Mouse (Mus musculus) kidney, embryonic 14.5 days (tissue): ENCODE data around the gene Scand1. TPM values are rescaled to one million over a fixed set of nuclear protein-coding genes. Genes with fewer than 3 reads are reported as not detected.

ENCODE experiments used
- ATAC-seq: fragments of 200-750 bp; cut with Nextera tagmentation; 2 replicates; pipeline ENCODE4 v1.8.0; 2017; ENCODE audit warnings: moderate number of reproducible peaks, mild to moderate bottlenecking, moderate TSS enrichment, moderate library complexity; ENCODE audit not compliant: low FRiP score, low TSS enrichment
- H3K27ac ChIP-seq: fragments of 300-500 bp; sonication (generic); 2 replicates; pipeline ENCODE4 v1.5.1; 2014; ENCODE audit warnings: low read depth, mild to moderate bottlenecking, low read length, moderate library complexity, mixed read lengths
- H3K27me3 ChIP-seq: fragments of 300-500 bp; sonication (generic); 2 replicates; pipeline ENCODE4 v1.6.1; 2014; ENCODE audit warnings: mild to moderate bottlenecking, low read length; ENCODE audit not compliant: control insufficient read depth, insufficient read depth
- H3K36me3 ChIP-seq: fragments of 300-500 bp; sonication (generic); 2 replicates; pipeline ENCODE4 v1.6.1; 2014; ENCODE audit warnings: low read length, mixed read lengths; ENCODE audit not compliant: control insufficient read depth, insufficient read depth
- H3K4me1 ChIP-seq: fragments of 300-500 bp; sonication (generic); 2 replicates; pipeline ENCODE4 v1.6.1; 2014; ENCODE audit warnings: low read length, mixed read lengths; ENCODE audit not compliant: control insufficient read depth, insufficient read depth
- H3K4me2 ChIP-seq: fragments of 300-500 bp; sonication (generic); replicated peaks from 2 replicates; pipeline ENCODE4 v1.6.1; 2014; ENCODE audit warnings: low read depth, mild to moderate bottlenecking, low read length
- H3K4me3 ChIP-seq: fragments of 300-500 bp; sonication (generic); 2 replicates; pipeline ENCODE4 v1.5.1; 2014; ENCODE audit warnings: mild to moderate bottlenecking, low read length
- H3K9ac ChIP-seq: fragments of 300-500 bp; sonication (generic); 2 replicates; pipeline ENCODE4 v1.6.1; 2014; ENCODE audit warnings: low read depth, mild to moderate bottlenecking, low read length, moderate library complexity
- H3K9me3 ChIP-seq: fragments of 300-500 bp; sonication (generic); 2 replicates; pipeline ENCODE4 v1.6.1; 2016; ENCODE audit warnings: low read length; ENCODE audit not compliant: control insufficient read depth
- WGBS: fragments of 180-500 bp; shearing (Covaris S2); extraction: QIAGEN DNeasy Blood & Tissue Kit; methylation state at CpG from one replicate; pipeline ENCODE4 v1.1.7; 2014; 5-methylcytosine and 5-hydroxymethylcytosine counted together
- polyA plus RNA-seq: library from polyadenylated mRNA; unstranded; fragments of >200 nt; fragmentation: Nextera tagmentation; extraction: Ambion mirVana; gene quantifications from 2 replicates; pipeline ENCODE4 v1.2.1, GENCODE M21; 2014

Scand1 gene
- polyA plus RNA-seq, 1 experiment from 2014 or later, result 74.2 TPM

GRCm38 (mm10) chr2:156311841-156312291 is 638 bp downstream of the Scand1 start:
- Histone ChIP-seq H3K4me1 (no peaks in the 10 kb centered on the region; the same call in 1 of the 2 replicates), H3K9me3 (no peaks in the 10 kb centered on the region), H3K9ac (peak overlapping the region; percentile 88), H3K4me3 (peak overlapping the region; percentile 64), H3K4me2 (peak overlapping the region; percentile 77), H3K36me3 (0 out of 2 replicates have a peak, but pooled peaks cover 3% of the 10 kb centered on the region), H3K27ac (peak overlapping the region; percentile 98), H3K27me3 (no peaks in the 10 kb centered on the region)
- under 1% methylated on average over 53 of the region's 53 CpGs for WGBS
- ATAC-seq, result peak; percentile 72

GRCm38 (mm10) chr2:156311441-156311840 is 1.1 kb downstream of the Scand1 start:
- H3K27me3 ChIP-seq, result no peaks in the 10 kb centered on the region
- H3K9me3 ChIP-seq, result no peaks in the 10 kb centered on the region
- H3K36me3 ChIP-seq, result 0 out of 2 replicates have a peak, but pooled peaks cover 3% of the 10 kb centered on the region
- H3K4me2 ChIP-seq, result peak overlapping the region; percentile 77
- no peaks in the 10 kb centered on the region; the same call in 1 of the 2 replicates for H3K4me1 ChIP-seq
- peak overlapping the region; percentile 88 for H3K9ac ChIP-seq
- peak overlapping the region; percentile 98 for H3K27ac ChIP-seq
- H3K4me3 ChIP-seq, result peak overlapping the region; percentile 64
- WGBS, result 22% methylated on average over 8 of the region's 8 CpGs
- ATAC-seq, result no peak

DNA sequence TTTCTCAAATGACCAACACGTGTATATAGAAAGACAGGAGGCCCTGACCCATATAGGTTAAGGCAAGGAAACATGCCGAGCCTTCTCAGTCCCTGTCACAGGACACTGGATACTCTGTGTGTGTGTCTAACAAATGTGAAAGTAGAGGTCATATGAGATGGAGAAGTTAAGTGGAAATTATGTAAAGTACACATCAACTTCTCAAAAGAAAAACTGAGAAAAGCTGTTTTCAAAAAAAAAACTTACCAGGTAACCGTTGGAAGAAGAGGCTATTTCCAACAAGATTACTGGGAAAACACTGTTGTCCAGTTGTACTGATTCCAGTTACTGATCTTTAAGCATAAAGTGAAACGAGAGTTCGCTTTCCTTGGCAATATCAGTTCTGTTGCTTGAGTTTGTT is 1.6 kb downstream of the Scand1 start:
- WGBS, result 91% methylated on average over 5 of the region's 5 CpGs
- H3K9ac ChIP-seq, result no peak overlapping the region
- no peak overlapping the region; the same call in 1 of the 2 replicates for H3K4me3 ChIP-seq
- no peaks in the 10 kb centered on the region for H3K27me3 ChIP-seq
- no peak overlapping the region for H3K27ac ChIP-seq
- H3K4me1 ChIP-seq, result no peaks in the 10 kb centered on the region; the same call in 1 of the 2 replicates
- peak overlapping the region; percentile 77; the same call in 1 of the 2 replicates for H3K4me2 ChIP-seq
- H3K36me3 ChIP-seq, result peaks cover 7% of the 10 kb centered on the region; the same call in 1 of the 2 replicates
- no peaks in the 10 kb centered on the region for H3K9me3 ChIP-seq
- ATAC-seq, result no peak

- no peak for ATAC-seq
- Histone ChIP-seq H3K9me3 (no peaks in the 10 kb centered on the region), H3K27ac (no peak overlapping the region), H3K4me1 (no peaks in the 10 kb centered on the region; the same call in 1 of the 2 replicates), H3K4me2 (no peak overlapping the region), H3K36me3 (peaks cover 7% of the 10 kb centered on the region; the same call in 1 of the 2 replicates), H3K9ac (no peak overlapping the region), H3K27me3 (no peaks in the 10 kb centered on the region), H3K4me3 (no peak overlapping the region)
- 95% methylated on average over 5 of the region's 5 CpGs for WGBS
These were observed 2.0 kb downstream of the Scand1 start for GRCm38 (mm10) chr2:156310455-156310854.

GRCm38 (mm10) chr2:156309948-156310347 is 2.6 kb downstream of the Scand1 start:
- Histone ChIP-seq H3K27ac (no peak overlapping the region), H3K9me3 (no peaks in the 10 kb centered on the region), H3K4me1 (no peaks in the 10 kb centered on the region; the same call in 1 of the 2 replicates), H3K4me2 (no peak overlapping the region), H3K27me3 (no peaks in the 10 kb centered on the region), H3K9ac (no peak overlapping the region), H3K4me3 (no peak overlapping the region), H3K36me3 (peaks cover 11% of the 10 kb centered on the region; the same call in 1 of the 2 replicates)
- ATAC-seq, result no peak
- WGBS, result 96% methylated on average over 5 of the region's 5 CpGs

DNA sequence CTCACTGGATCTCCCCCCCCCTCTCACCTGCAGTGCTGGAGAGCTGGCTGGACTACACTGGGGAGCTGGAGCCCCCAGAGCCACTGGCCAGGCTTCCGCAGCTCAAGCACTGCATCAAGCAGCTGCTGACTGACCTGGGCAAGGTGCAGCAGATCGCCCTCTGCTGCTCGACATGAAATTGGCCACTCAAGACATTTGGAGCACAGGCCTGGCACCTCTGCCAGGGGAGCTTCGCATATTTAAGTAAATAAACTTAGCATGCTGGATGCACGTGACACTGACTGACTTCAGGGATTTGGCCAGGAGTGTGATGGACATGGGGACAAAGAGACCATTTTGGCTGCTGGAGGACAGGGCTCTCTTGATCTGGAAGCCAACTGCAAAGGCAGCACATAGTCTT is 5.2 kb downstream of the Scand1 start:
- WGBS, result 61% methylated on average over 5 of the region's 5 CpGs
- peaks cover 37% of the 10 kb centered on the region for H3K36me3 ChIP-seq

GRCm38 (mm10) chr2:156305818-156306217 is 6.7 kb downstream of the Scand1 start:
- Histone ChIP-seq H3K27me3 (no peaks in the 10 kb centered on the region), H3K4me1 (no peaks in the 10 kb centered on the region), H3K4me2 (no peak overlapping the region), H3K4me3 (no peak overlapping the region), H3K9ac (no peak overlapping the region), H3K36me3 (peaks cover 51% of the 10 kb centered on the region), H3K9me3 (no peaks in the 10 kb centered on the region), H3K27ac (no peak overlapping the region)
- 84% methylated on average over 2 of the region's 2 CpGs for WGBS
- 0 out of 2 replicates have a peak, but pooled peaks have one; percentile 32 for ATAC-seq

More for the DNA sequence above, 5.2 kb downstream of the Scand1 start:
- no peaks in the 10 kb centered on the region for H3K4me1 ChIP-seq
- no peak overlapping the region for H3K4me3 ChIP-seq
- no peaks in the 10 kb centered on the region for H3K27me3 ChIP-seq
- no peak overlapping the region for H3K27ac ChIP-seq
- H3K4me2 ChIP-seq, result no peak overlapping the region
- no peaks in the 10 kb centered on the region for H3K9me3 ChIP-seq
- H3K9ac ChIP-seq, result no peak overlapping the region
- no peak for ATAC-seq

GRCm38 (mm10) chr2:156304351-156304750 is 8.2 kb downstream of the Scand1 start:
- Histone ChIP-seq H3K4me2 (no peak overlapping the region), H3K36me3 (peaks cover 56% of the 10 kb centered on the region), H3K4me3 (no peak overlapping the region), H3K9me3 (no peaks in the 10 kb centered on the region), H3K4me1 (no peaks in the 10 kb centered on the region), H3K9ac (no peak overlapping the region), H3K27ac (no peak overlapping the region), H3K27me3 (no peaks in the 10 kb centered on the region)
- 95% methylated on average over 4 of the region's 4 CpGs for WGBS
- ATAC-seq, result no peak

DNA sequence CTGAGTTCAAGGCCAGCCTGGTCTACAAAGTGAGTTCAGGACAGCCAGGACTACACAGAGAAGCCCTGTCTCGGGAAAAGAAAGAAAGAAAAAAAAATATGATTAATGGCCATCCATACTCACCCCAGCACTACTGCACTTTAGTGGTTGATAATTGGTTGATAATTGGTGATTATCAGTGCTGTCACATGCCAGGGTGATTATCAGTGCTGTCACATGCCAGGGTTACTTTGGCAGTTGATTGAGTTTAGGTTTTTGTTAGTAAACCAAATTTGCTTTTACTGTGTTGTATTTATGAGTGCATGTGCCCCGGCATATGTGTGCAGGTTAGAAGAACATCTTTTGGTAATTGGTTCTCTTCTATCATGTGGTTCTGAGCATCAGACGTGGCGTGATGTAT is 10.4 kb downstream of the Scand1 start:
- ATAC-seq, result no peak
- 87% methylated on average over 4 of the region's 4 CpGs for WGBS
- no peak overlapping the region for H3K9ac ChIP-seq
- H3K27me3 ChIP-seq, result no peaks in the 10 kb centered on the region
- no peaks in the 10 kb centered on the region; the same call in 1 of the 2 replicates for H3K4me1 ChIP-seq
- H3K4me3 ChIP-seq, result no peak overlapping the region
- no peak overlapping the region for H3K4me2 ChIP-seq
- H3K27ac ChIP-seq, result no peak overlapping the region
- H3K36me3 ChIP-seq, result peaks cover 69% of the 10 kb centered on the region
- no peaks in the 10 kb centered on the region for H3K9me3 ChIP-seq
